Mouse (Mus musculus) retina, postnatal 7 days (tissue): ENCODE measurements around the gene Gm4553.
"Not testable (repeated sequence)": the region's sequence is repeated elsewhere in the genome, so short reads cannot be mapped to it uniquely, and the experiment has no call there.

Experiments used
- DNase-seq: peaks from one replicate; pipeline ENCODE4 v3.0.0-alpha.2; 2012; ENCODE audit warnings: low read depth, low spot score

Gene Gm4553

GRCm38 (mm10) chr7:142135934-142136333 lies 29.6 kb downstream of the Gm4553 start, which contains the start of gene Gm39115:
Gene Gm39115 (minus strand): TSS chr7:142136034.
- not testable (repeated sequence) for DNase-seq

GRCm38 (mm10) chr7:142134206-142134995 lies 31.1 kb downstream of the Gm4553 start:
- DNase-seq, result peak; percentile 49

DNA sequence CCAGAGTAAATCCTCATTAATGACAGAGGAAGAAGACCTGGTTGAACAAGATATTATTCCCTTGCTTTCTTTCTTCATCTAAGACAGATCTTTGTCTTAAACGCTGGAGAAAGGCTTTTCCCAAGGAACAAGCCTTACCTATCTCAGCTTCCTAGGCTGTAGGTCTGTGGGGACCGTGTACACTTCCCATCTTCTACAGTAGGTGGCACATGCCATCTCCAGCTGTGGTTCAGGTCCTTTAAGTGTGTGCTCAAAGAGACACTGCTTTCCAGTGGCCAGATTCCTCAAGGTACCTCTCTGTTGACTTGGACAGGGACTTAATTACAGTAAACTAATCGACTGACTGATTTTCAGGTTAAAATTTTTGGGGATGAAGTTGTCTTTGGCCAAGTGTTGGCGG lies 36.7 kb downstream of the Gm4553 start:
- no peak for DNase-seq

- not testable (repeated sequence) for DNase-seq
These were observed 44.9 kb downstream of the Gm4553 start, which contains the start of gene Gm45618 for GRCm38 (mm10) chr7:142120629-142121028. Gene Gm45618 (minus strand): TSS chr7:142120729.

- peak; percentile 27 for DNase-seq
These were observed 45.9 kb downstream of the Gm4553 start for GRCm38 (mm10) chr7:142119632-142120031.
